Mouse (Mus musculus) skeletal muscle tissue, adult 2 months (tissue): Measurements from ENCODE around the gene Gyg.
"Not testable (repeated sequence)": the region's sequence is repeated elsewhere in the genome, so short reads cannot be mapped to it uniquely, and the experiment has no call there.

ENCODE experiments used
- DNase-seq: peaks from one replicate; pipeline ENCODE4 v3.0.0-alpha.2; 2012; ENCODE audit warnings: low read depth, low spot score

The Gyg gene

DNA sequence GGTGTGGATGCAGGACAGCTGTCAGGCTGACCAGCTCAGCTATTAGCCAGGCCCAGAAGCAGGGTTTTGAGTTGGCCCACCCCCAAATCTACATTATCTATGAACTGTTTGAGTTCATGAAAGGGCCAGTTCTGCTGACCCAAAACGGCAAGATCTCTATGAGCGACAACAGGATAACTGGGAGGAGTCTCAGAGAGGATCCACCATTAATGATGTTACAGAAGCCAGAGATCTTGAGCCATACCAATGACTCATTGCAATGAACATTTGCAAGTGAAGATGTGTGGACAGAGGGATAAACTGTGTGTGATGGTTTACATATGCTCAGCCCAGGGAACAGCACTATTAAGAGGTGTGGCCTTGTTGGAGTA lies 23.8 kb downstream of the Gyg start:
- DNase-seq: no peak

GRCm38 (mm10) chr3:20130456-20131349 lies 24.4 kb downstream of the Gyg start:
- peak; percentile 74 for DNase-seq

GRCm38 (mm10) chr3:20129491-20129890 lies 25.6 kb downstream of the Gyg start:
- DNase-seq: no peak

GRCm38 (mm10) chr3:20127047-20127595 lies 28.0 kb downstream of the Gyg start:
- no peak for DNase-seq

DNA sequence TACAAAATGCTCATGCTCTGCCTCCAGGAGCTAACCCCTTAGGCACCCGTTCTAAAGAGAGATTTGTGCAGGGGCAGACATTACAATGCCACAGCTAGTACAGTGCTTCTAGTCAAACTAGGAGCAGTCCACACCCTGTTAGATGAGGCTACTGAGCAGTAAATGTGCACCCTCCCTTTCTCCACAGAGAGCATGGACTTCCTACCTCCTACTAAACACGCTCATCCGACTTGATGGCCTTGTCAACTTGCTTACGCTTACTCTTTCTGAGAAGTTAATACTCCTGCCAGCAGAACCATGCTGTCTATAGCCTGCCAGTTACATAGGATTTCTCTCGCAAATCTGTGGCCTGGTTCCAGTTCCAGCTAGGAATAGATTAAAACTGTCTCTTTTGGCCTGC lies 29.5 kb downstream of the Gyg start:
- no peak for DNase-seq

GRCm38 (mm10) chr3:20121582-20121981 lies 33.5 kb downstream of the Gyg start:
- DNase-seq: not testable (repeated sequence)

DNA sequence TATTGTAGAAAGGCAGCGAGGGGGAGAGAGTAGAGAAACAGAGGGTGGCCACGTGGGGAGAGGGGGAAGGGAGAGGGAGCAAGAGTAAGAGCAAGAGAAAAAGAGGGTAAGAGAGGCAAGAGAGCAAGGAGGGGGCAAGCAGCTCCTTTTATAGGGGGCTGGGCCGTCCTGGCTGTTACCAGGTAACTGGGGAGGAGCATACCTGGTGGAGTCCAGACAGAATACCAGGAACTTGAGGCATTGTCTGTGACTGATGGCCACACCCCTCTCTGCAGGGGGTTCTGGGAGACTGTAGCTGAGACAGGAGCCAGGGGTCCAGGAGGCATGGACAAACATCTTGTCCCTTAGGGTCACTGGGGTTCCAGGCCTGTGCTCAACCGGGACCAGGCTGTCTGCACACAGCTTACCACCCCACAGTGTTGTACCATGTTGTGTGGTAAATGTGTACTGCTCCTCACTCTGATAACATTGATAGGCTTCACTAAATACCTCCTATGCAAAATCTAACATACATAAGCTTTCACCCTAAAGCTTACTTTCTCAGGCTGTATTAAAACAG lies 35.4 kb downstream of the Gyg start:
- no peak for DNase-seq

DNA sequence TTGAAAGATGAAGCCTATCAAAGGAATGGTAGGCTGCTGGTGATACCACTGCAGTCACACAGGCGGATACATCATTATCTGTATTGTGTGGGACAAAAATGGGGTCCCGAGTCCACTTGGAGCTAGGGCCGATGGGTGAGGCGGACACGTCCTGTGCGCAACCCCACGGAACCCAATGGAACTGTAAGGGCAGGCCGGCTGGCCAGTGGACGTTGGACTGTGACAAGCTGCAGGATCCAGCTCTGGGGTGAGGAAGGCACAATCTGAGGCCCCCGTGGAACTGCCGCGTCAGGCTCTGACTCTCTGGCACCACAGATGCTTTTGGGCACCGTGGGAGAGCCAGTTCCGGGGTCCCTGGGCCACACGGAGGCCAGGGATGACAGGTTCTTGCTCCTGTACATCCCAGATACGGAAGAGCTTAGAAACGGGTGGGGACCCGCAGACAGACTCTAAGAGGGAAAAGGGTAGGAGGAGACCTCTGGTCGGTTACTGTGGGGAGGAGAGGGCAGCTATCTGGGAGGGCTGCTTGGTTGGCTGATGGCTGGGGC lies 36.0 kb downstream of the Gyg start:
- no peak for DNase-seq

DNA sequence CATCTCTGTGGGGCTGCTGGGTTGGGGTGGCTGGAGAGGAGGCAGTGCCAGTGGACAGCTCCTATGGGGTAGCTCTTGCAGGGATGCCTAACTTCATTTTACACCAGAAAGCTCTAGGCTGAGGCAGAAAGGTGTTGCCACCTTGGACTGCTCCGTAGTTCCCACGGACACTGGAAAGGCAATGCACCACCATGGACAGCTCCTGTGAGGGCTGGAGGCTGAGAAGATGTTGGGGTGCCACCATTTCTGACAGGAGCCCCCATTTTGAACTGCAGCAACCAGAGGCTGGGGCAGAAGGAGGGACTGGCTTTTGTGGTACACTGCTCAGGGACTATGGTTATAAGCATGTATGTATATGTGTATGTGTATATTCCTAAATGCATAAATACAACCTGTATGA lies 43.2 kb downstream of the Gyg start:
- DNase-seq: no peak

DNA sequence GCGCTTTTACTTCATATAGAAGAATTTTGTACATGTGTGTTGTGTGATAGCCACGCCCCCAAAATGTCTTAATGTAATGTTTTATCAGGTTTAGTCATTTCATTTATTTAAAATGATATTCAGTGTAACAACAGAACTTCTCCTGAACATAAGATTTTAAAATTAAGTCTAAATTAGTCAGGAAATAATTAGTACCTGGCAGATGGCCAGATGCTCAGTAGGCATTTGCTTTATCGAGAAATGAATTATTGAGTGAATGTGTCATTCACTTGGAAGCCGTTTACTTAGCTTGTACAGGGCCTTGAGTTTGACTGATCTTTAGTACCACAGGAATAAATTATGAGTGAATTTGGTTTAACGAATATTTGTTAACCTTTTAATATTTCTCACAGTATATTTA lies 46.2 kb downstream of the Gyg start:
- no peak for DNase-seq

- DNase-seq: no peak
Measured at GRCm38 (mm10) chr3:20104776-20105175, 50.3 kb downstream of the Gyg start.

GRCm38 (mm10) chr3:20104318-20104717 lies 50.8 kb downstream of the Gyg start:
- DNase-seq: no peak

DNA sequence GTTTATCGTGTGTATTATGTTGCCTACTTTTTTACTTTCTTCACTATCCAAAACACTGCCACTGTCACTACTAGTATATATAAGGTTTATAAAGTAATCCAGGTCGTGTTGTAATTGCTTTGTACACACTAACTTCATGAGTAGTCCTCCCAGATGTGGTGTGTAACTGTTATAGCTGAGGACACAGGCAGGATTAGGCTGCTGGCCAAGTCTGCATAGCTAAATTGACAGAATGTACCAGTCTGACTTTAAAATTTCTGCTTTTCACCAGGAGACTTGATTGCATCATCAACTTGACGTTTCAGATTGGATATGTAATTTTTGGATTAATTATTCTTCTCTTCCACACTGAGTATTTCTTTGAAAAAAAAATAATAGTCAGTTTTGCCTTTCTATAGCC lies 51.3 kb downstream of the Gyg start:
- DNase-seq: no peak

DNA sequence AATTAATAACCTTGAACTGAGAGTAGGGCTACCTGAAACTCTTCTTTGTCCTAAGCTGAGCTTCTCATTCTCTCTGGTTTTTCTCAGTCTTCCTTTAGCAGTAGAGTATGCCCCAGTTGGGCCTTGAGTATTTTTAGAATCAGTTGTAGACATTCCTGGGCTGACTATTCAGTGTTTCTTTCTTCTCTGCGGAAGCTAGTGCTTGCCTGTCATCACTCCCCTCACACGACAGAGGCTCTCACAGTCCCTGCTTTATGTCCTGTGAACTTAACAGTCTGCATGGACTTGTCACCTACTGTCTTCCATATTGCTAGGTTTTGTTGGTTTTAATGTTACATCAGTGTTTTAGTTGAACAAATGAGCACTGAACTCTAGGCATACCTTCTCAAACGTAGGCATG lies 73.0 kb downstream of the Gyg start:
- no peak for DNase-seq

DNA sequence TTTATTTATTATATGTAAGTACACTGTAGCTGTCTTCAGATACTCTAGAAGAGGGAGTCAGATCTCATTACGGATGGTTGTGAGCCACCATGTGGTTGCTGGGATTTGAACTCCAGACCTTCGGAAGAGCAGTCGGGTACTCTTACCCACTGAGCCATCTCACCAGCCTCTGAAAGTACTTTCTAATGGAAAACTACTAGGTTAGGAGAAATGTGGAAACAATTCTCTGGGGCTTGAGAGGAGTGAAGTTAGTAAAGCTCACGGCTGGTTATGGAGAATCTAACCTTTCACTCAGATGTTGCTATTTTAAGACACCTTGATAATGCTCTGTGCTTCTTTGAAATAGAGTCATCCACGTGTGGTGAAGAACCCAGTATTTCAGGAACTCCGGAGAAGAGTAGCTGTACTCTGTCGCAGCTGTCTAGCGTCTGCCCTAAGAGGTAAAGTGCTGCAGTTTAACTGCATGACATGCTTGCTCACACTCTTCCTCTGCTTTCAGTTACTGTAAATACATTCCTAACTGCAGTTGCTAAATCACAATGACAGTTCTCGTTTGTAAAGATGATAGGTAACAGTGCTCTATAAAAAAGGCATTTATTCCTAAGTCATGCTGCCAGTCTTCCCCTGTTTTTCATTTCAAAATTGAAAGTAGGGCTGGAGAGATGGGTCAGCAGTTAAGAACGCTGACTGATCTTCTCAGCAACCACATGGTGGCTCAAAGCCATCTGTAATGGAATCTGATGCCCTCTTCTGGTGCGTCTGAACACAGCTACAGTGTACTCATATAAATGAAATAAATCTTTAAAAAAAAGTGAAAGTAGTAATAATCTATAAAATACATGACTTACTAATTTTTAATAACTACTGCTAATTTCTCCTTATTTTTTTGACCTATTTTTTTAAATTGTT lies 78.7 kb downstream of the Gyg start:
- peak; percentile 13 for DNase-seq
